Comparison of ENCODE assay signal across 16 mouse cellular contexts in the genomic region with DNA sequence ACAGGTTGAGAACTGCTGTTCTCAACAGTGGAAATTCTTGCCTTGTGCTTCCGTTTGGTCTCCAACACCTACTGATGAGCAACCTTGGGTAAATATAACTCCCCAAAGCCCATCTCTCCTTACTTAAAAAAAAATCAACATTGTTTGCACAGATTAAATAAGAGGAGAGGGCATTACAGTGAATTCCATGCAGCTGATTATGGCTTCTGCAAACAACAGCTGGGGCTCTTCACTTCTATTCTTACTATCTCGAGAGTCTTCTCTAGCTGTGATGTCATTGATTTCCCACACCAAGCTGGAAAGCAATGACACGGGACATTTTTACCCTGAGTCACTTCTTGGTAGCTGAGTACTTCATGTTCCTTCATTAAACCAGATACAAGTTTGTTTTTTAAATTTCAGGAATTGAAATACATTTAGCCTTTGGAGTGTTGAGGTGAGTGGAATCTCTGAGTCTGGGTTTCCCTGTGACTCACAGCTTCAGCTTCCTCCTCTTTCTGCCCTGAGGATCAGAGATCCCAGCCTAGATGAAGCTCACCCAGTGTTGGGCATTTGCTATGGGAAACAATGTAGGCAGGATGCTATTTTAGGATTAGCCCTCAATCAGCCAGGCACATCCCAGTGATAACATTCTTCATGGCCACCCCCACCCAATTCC. TPM values are rescaled to one million over a fixed set of nuclear protein-coding genes. Genes with fewer than 3 reads are reported as not detected.
A peak's percentile ranks its signal among the peaks of the same experiment; 100 is the strongest.
DNase-seq lines count a peak whose midpoint lies in the region; ATAC-seq and TF ChIP-seq lines count a peak whose summit lies in the region.
"Had no signal": no experiment of that assay in that cellular context is flagged by ENCODE, and none has a peak within 500 bp of the region (broad histone marks: within the 10 kb centered on the region; RNA-seq: fewer than 3 reads in every experiment).

No protein-coding gene starts in this region.

- ATAC-seq in liver, postnatal 0 days, result no peak
- ATAC-seq in liver, embryonic 12.5 days, result no peak
- ATAC-seq in Patski, result peak; percentile 79
- no peak for ATAC-seq in heart, embryonic 14.5 days (ENCODE audit: insufficient number of reproducible peaks, insufficient read depth, low FRiP score, low read depth)
- ATAC-seq in forebrain, embryonic 12.5 days (ENCODE audit: low FRiP score), result no peak
- ATAC-seq: activated CD4-positive, CD25-positive, alpha-beta regulatory T cell, adult 4 months; CD4-positive, CD25-positive, alpha-beta regulatory T cell, adult 4 months; intestine, embryonic 16.5 days had no signal

- in situ Hi-C loops in Patski (cut with MboI; ENCODE audit: low pct_unique_long_range_greater_than_20kb), result no loop called here

- no peaks in the 10 kb centered on the region for H3K9me3 ChIP-seq in liver, postnatal 0 days (ENCODE audit: low read length)
- no peaks in the 10 kb centered on the region for H3K9me3 ChIP-seq in liver, embryonic 12.5 days (replicated peaks)
- peaks cover 11% of the 10 kb centered on the region; the same call in 1 of the 2 replicates for H3K9me3 ChIP-seq in heart, embryonic 14.5 days (ENCODE audit: control insufficient read depth, low read length)
- H3K9me3 ChIP-seq in forebrain, embryonic 12.5 days, result no peaks in the 10 kb centered on the region

- H3K36me3 ChIP-seq in liver, postnatal 0 days (replicated peaks; ENCODE audit: insufficient read depth, low read length), result no peaks in the 10 kb centered on the region
- no peaks in the 10 kb centered on the region for H3K36me3 ChIP-seq in liver, embryonic 12.5 days
- H3K36me3 ChIP-seq in heart, embryonic 14.5 days (ENCODE audit: control insufficient read depth, insufficient read depth, low read length), result no peaks in the 10 kb centered on the region
- H3K36me3 ChIP-seq in myocyte (ENCODE audit: control insufficient read depth, insufficient read depth), result no peaks in the 10 kb centered on the region
- H3K36me3 ChIP-seq in forebrain, embryonic 12.5 days (replicated peaks), result no peaks in the 10 kb centered on the region

- H3K9ac ChIP-seq in liver, postnatal 0 days (replicated peaks), result no peak overlapping the region
- H3K9ac ChIP-seq in liver, embryonic 12.5 days, result no peak overlapping the region
- no peak overlapping the region for H3K9ac ChIP-seq in heart, embryonic 14.5 days (ENCODE audit: low read length)
- no peak overlapping the region for H3K9ac ChIP-seq in forebrain, embryonic 12.5 days
- H3K9ac ChIP-seq: hindbrain, embryonic 14.5 days had no signal

- peak; percentile 29; the same call in 1 of the 2 replicates for TF ChIP-seq EP300 in liver, postnatal 0 days (IDR thresholded peaks at IDR 0.05; ENCODE audit: low read depth)

- TF ChIP-seq POLR2A in myocyte (IDR thresholded peaks at IDR 0.05; ENCODE audit: insufficient read length, low read depth), result no peak

- H3K4me2 ChIP-seq in liver, postnatal 0 days (ENCODE audit: low read depth, low read length), result no peak overlapping the region
- no peak overlapping the region for H3K4me2 ChIP-seq in liver, embryonic 12.5 days
- H3K4me2 ChIP-seq in heart, embryonic 14.5 days (ENCODE audit: low read length), result peak overlapping the region; percentile 16; the same call in 1 of the 2 replicates
- peak overlapping the region; percentile 82 for H3K4me2 ChIP-seq in myocyte (ENCODE audit: low read depth)
- H3K4me2 ChIP-seq in forebrain, embryonic 12.5 days, result no peak overlapping the region
- H3K4me2 ChIP-seq: hindbrain, embryonic 14.5 days had no signal

- no peak for TF ChIP-seq CTCF in liver, postnatal 0 days (IDR thresholded peaks at IDR 0.05; ENCODE audit: low read depth)
- no peak for TF ChIP-seq CTCF in Patski (IDR thresholded peaks at IDR 0.05)
- TF ChIP-seq CTCF in left cerebral cortex, adult 2 months (IDR thresholded peaks at IDR 0.05), result no peak

- H3K4me1 ChIP-seq in liver, postnatal 0 days (ENCODE audit: insufficient read depth), result no peaks in the 10 kb centered on the region
- no peaks in the 10 kb centered on the region for H3K4me1 ChIP-seq in liver, embryonic 12.5 days
- peaks cover 3 to 10% of the 10 kb centered on the region in 2 experiments for H3K4me1 ChIP-seq in heart, embryonic 14.5 days (ENCODE audit: control insufficient read depth in 2 of 2, insufficient read depth in 2 of 2, low read length in 2 of 2)
- no peaks in the 10 kb centered on the region for H3K4me1 ChIP-seq in forebrain, embryonic 12.5 days

- 52% methylated on average over 3 of the region's 3 CpGs for WGBS in liver, postnatal 0 days (ENCODE audit: insufficient replicate concordance)
- 47% methylated on average over 3 of the region's 3 CpGs for WGBS in liver, embryonic 12.5 days (ENCODE audit: insufficient replicate concordance)
- WGBS in heart, embryonic 14.5 days, result 11% methylated on average over 3 of the region's 3 CpGs
- 81% methylated on average over 3 of the region's 3 CpGs for WGBS in forebrain, embryonic 12.5 days

- H3K27ac ChIP-seq in liver, postnatal 0 days (ENCODE audit: low read depth), result no peak overlapping the region
- H3K27ac ChIP-seq in liver, embryonic 12.5 days, result no peak overlapping the region
- H3K27ac ChIP-seq in heart, embryonic 14.5 days (replicated peaks in 1 of 2; ENCODE audit: control insufficient read depth in 1 of 2, insufficient read depth in 1 of 2, low read depth in 2 of 2, low read length in 2 of 2), result peak overlapping the region in 1 of 2 experiments; percentile 31; a peak in 2 of 4 replicates
- H3K27ac ChIP-seq in left cerebral cortex, adult 2 months, result no peak overlapping the region
- no peak overlapping the region for H3K27ac ChIP-seq in forebrain, embryonic 12.5 days
- H3K27ac ChIP-seq: hindbrain, embryonic 14.5 days had no signal

- intact Hi-C loops in left cerebral cortex, adult 2 months (cut with DNase I), result no loop called here

- H3K4me3 ChIP-seq in liver, postnatal 0 days (ENCODE audit: low read depth, low read length), result no peak overlapping the region
- H3K4me3 ChIP-seq in liver, embryonic 12.5 days, result no peak overlapping the region
- no peak overlapping the region for H3K4me3 ChIP-seq in heart, embryonic 14.5 days (ENCODE audit: control insufficient read depth in 1 of 2, insufficient read depth in 1 of 2, low read depth in 1 of 2, low read length in 2 of 2)
- H3K4me3 ChIP-seq in myocyte, result peak overlapping the region; percentile 10
- no peak overlapping the region for H3K4me3 ChIP-seq in left cerebral cortex, adult 2 months
- no peak overlapping the region for H3K4me3 ChIP-seq in forebrain, embryonic 12.5 days (replicated peaks)
- H3K4me3 ChIP-seq: erythroblast, embryonic 14.5 days had no signal

- POLR2A ChIA-PET in Patski (lab: Charles Lee), result interaction anchor here (0.6 kb wide), 1 partner anchor 12 kb away, joined by 3 read pairs; no protein-coding TSS in a partner anchor

- no peaks in the 10 kb centered on the region for H3K79me2 ChIP-seq in myocyte (ENCODE audit: control insufficient read depth, insufficient read depth)

- H3ac ChIP-seq in myocyte (ENCODE audit: control insufficient read depth, insufficient read length), result no peak overlapping the region

- H3K27me3 ChIP-seq in liver, postnatal 0 days (ENCODE audit: insufficient read depth, low read length), result no peaks in the 10 kb centered on the region
- no peaks in the 10 kb centered on the region for H3K27me3 ChIP-seq in liver, embryonic 12.5 days (replicated peaks)
- H3K27me3 ChIP-seq in Patski, result no peaks in the 10 kb centered on the region
- no peaks in the 10 kb centered on the region for H3K27me3 ChIP-seq in heart, embryonic 14.5 days (ENCODE audit: control insufficient read depth, insufficient read depth, low read length)
- H3K27me3 ChIP-seq in myocyte (ENCODE audit: control insufficient read depth, insufficient read depth, insufficient read length), result no peaks in the 10 kb centered on the region
- no peaks in the 10 kb centered on the region for H3K27me3 ChIP-seq in forebrain, embryonic 12.5 days

- no peak for DNase-seq in liver, postnatal 0 days
- DNase-seq in Patski (ENCODE audit: low read depth, low spot score), result peak; percentile 82
- DNase-seq in left cerebral cortex, adult 2 months (ENCODE audit: extremely low spot score in 1 of 2, low spot score in 2 of 2), result no peak
- DNase-seq: cerebellum, postnatal 14 days; gastrocnemius, postnatal 25 days; kidney, postnatal 10 days; midbrain, embryonic 14.5 days had no signal

- CTCF ChIA-PET in Patski (lab: Charles Lee), result interaction anchor here (0.6 to 1.8 kb wide), 6 partner anchors 9 to 148 kb away, joined by 3 to 9 read pairs (median 4); no protein-coding TSS in a partner anchor

TF ChIP-seq in myocyte, 11 proteins besides CTCF, POLR2A, EP300 and RAD21:
- no peak for TF ChIP-seq SRF (IDR thresholded peaks at IDR 0.05; ENCODE audit: control insufficient read depth, insufficient read length, low read depth)
- TF ChIP-seq MAX (IDR thresholded peaks at IDR 0.05; ENCODE audit: low read depth), result no peak
- peak in 1 of 3 experiments; percentile 80 for TF ChIP-seq MYOG (IDR thresholded peaks at IDR 0.05; ENCODE audit: control insufficient read depth in 1 of 3, insufficient read depth in 1 of 3, insufficient read length in 2 of 3, low read depth in 2 of 3)
- TF ChIP-seq CEBPB (IDR thresholded peaks at IDR 0.05; ENCODE audit: insufficient read depth, poor library complexity, severe bottlenecking), result no peak
- peak in 2 of 3 experiments; percentile 11 to 38 for TF ChIP-seq MYOD1 (IDR thresholded peaks at IDR 0.05; ENCODE audit: control insufficient read depth in 1 of 3, insufficient read length in 2 of 3, low read depth in 2 of 3)
- no peak for TF ChIP-seq TCF12 (IDR thresholded peaks at IDR 0.05; ENCODE audit: insufficient read depth, poor library complexity, severe bottlenecking)
- no peak for TF ChIP-seq TCF3 (IDR thresholded peaks at IDR 0.05; ENCODE audit: insufficient read length, low read depth)

RNA-seq across cellular contexts. Expression of gene Zfp697, which starts 8.1 kb away (rescaled TPM):
- polyA plus RNA-seq in liver, postnatal 0 days (2015; fragmentation: Nextera tagmentation; extraction: Ambion mirVana), result 2.8 and 2.9 TPM in 2 replicates
- polyA plus RNA-seq in liver, embryonic 12.5 days (2016; fragmentation: Nextera tagmentation; extraction: Ambion mirVana), result 3.9 TPM in 2 replicates
- polyA plus RNA-seq in Patski (2021), result 21.4 TPM
- polyA plus RNA-seq in heart, embryonic 14.5 days (2014; fragmentation: Nextera tagmentation; extraction: Ambion mirVana), result 11.1 and 13.3 TPM in 2 replicates
- 5.3 TPM for polyA plus RNA-seq in myocyte (2012; fragmentation: generic; extraction: Trizol)
- 10 to 100 TPM; 33.2 to 35.0 TPM for total RNA-seq in left cerebral cortex, adult 2 months (2021)
- polyA plus RNA-seq in forebrain, embryonic 12.5 days (2016; fragmentation: Nextera tagmentation; extraction: Ambion mirVana), result 8.8 and 9.8 TPM in 2 replicates
- polyA plus RNA-seq: CD4-positive, CD25-positive, alpha-beta regulatory T cell, adult 4 months; erythroblast, embryonic 14.5 days had no signal

RNA-seq across cellular contexts. Expression of gene Phgdh, which starts 34.4 kb away (rescaled TPM):
- 25.6 and 32.7 TPM in 2 replicates for polyA plus RNA-seq in liver, postnatal 0 days (2015; fragmentation: Nextera tagmentation; extraction: Ambion mirVana)
- 348 and 381 TPM in 2 replicates for polyA plus RNA-seq in liver, embryonic 12.5 days (2016; fragmentation: Nextera tagmentation; extraction: Ambion mirVana)
- polyA plus RNA-seq in Patski (2021) (487 TPM), myocyte (2012; fragmentation: generic; extraction: Trizol) (849 TPM)
- polyA plus RNA-seq in heart, embryonic 14.5 days (2014; fragmentation: Nextera tagmentation; extraction: Ambion mirVana), result 74.7 and 88.4 TPM in 2 replicates
- total RNA-seq in left cerebral cortex, adult 2 months (2021), result 10 to 100 TPM; 52.5 to 52.7 TPM
- 274 and 277 TPM in 2 replicates for polyA plus RNA-seq in forebrain, embryonic 12.5 days (2016; fragmentation: Nextera tagmentation; extraction: Ambion mirVana)

Comparison
In these comparisons a context has a peak if more than half of its experiments do, and no peak if none do; other contexts are left out.
1. H3K4me2 ChIP-seq: peak in heart, embryonic 14.5 days (single experiment) and myocyte (single experiment); none in liver, postnatal 0 days (single experiment), liver, embryonic 12.5 days (single experiment) and forebrain, embryonic 12.5 days (single experiment).